In the genomic region with DNA sequence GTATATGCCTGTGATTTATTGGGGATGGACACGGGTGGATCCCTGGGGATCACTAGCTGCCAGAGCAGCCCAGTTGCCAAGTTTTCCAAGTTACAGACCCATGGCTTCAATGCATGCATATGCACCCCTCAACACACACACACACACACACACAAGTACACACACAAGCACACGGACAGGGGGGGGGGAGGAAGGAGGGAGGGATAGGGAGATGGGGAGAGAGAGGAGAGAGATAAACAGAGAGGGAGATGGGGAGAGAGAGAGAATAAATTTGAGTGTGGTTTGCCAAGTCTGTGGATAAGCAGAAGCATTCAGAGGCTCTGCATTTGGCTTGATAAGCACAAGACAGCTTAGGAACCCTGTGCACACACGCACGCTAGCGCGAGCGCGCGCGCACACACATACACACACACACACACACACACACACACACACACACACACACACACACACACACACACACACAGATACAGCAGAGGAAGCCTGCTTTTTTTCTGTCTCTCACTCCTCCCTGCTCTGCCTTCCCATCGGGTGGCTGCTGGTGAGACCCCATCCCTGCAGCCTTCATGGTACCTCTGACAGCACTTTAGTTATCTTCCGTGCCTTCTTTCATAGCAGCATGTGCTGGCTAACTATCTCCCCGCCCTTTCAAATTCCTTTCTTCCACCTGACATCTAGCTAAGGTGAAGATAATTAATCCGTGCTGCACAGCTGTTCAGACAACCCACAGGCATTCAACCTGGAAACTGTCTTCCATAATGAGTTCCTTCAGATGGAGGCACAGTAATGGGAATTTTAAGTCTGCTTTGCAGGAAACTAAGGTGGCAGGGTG, we compare ENCODE assay signal across 7 mouse cellular contexts. TPM values are rescaled to one million over a fixed set of nuclear protein-coding genes. Genes with fewer than 3 reads are reported as not detected.
DNase-seq lines count a peak whose midpoint lies in the region; ATAC-seq and TF ChIP-seq lines count a peak whose summit lies in the region.

No protein-coding gene starts in this region.

- TF ChIP-seq CTCF in liver, embryonic 14.5 days (IDR thresholded peaks at IDR 0.05; ENCODE audit: low read depth): no peak

- no peaks in the 10 kb centered on the region for H3K36me3 ChIP-seq in liver, embryonic 14.5 days (replicated peaks; ENCODE audit: control insufficient read depth, insufficient read depth, low read depth)
- H3K36me3 ChIP-seq in stomach, embryonic 15.5 days: no peaks in the 10 kb centered on the region
- no peaks in the 10 kb centered on the region for H3K36me3 ChIP-seq in kidney, embryonic 14.5 days (ENCODE audit: control insufficient read depth, insufficient read depth, low read length)

- H3K27me3 ChIP-seq in liver, embryonic 14.5 days (ENCODE audit: control insufficient read depth, insufficient read depth, low read length): no peaks in the 10 kb centered on the region
- H3K27me3 ChIP-seq in stomach, embryonic 15.5 days (replicated peaks): no peaks in the 10 kb centered on the region
- no peaks in the 10 kb centered on the region for H3K27me3 ChIP-seq in kidney, embryonic 14.5 days (ENCODE audit: control insufficient read depth, insufficient read depth, low read length)

- WGBS in liver, embryonic 14.5 days (ENCODE audit: insufficient replicate concordance): 4% methylated on average over 14 of the region's 14 CpGs
- 38% methylated on average over 9 of the region's 14 CpGs for WGBS in stomach, embryonic 15.5 days
- WGBS in kidney, embryonic 14.5 days: 65% methylated on average over 8 of the region's 14 CpGs

- H3K4me2 ChIP-seq in liver, embryonic 14.5 days (ENCODE audit: low read depth): peak overlapping the region; percentile 53
- no peak overlapping the region for H3K4me2 ChIP-seq in stomach, embryonic 15.5 days
- H3K4me2 ChIP-seq in kidney, embryonic 14.5 days (replicated peaks; ENCODE audit: low read depth, low read length): no peak overlapping the region

- no peaks in the 10 kb centered on the region for H3K9me3 ChIP-seq in liver, embryonic 14.5 days (ENCODE audit: control insufficient read depth, low read length)
- H3K9me3 ChIP-seq in stomach, embryonic 15.5 days: no peaks in the 10 kb centered on the region
- H3K9me3 ChIP-seq in kidney, embryonic 14.5 days (ENCODE audit: control insufficient read depth, low read length): no peaks in the 10 kb centered on the region

- peak overlapping the region; percentile 23; the same call in 1 of the 2 replicates for H3K9ac ChIP-seq in liver, embryonic 14.5 days (replicated peaks)
- no peak overlapping the region for H3K9ac ChIP-seq in stomach, embryonic 15.5 days
- H3K9ac ChIP-seq in kidney, embryonic 14.5 days (ENCODE audit: low read depth, low read length): no peak overlapping the region

- H3K4me3 ChIP-seq in liver, embryonic 14.5 days (ENCODE audit: insufficient read depth in 1 of 2, low read depth in 2 of 2, low read length in 2 of 2): peak overlapping the region in 1 of 2 experiments; percentile 24; a peak in 2 of 4 replicates
- no peak overlapping the region for H3K4me3 ChIP-seq in stomach, embryonic 15.5 days (replicated peaks)
- H3K4me3 ChIP-seq in kidney, embryonic 14.5 days (ENCODE audit: low read length): no peak overlapping the region

- peak overlapping the region; percentile 70 for H3K27ac ChIP-seq in liver, embryonic 14.5 days
- no peak overlapping the region for H3K27ac ChIP-seq in stomach, embryonic 15.5 days
- H3K27ac ChIP-seq in kidney, embryonic 14.5 days (ENCODE audit: low read depth, low read length): no peak overlapping the region

- peak; percentile 86 for ATAC-seq in erythroid progenitor cell, adult 5-6 weeks (replicated peaks; ENCODE audit: low FRiP score, poor library complexity, severe bottlenecking)
- peak; percentile 96 for ATAC-seq in liver, embryonic 14.5 days (ENCODE audit: insufficient read depth)
- ATAC-seq in stomach, embryonic 15.5 days (ENCODE audit: insufficient read depth, low FRiP score, low read depth): peak; percentile 83
- no peak for ATAC-seq in kidney, embryonic 14.5 days (ENCODE audit: low FRiP score, low TSS enrichment)

- H3K4me1 ChIP-seq in liver, embryonic 14.5 days (replicated peaks; ENCODE audit: control insufficient read depth in 2 of 2, insufficient read depth in 2 of 2, low read length in 1 of 2): peaks cover 49 to 56% of the 10 kb centered on the region in 2 experiments
- 0 out of 2 replicates have a peak, but pooled peaks cover 7% of the 10 kb centered on the region for H3K4me1 ChIP-seq in stomach, embryonic 15.5 days
- H3K4me1 ChIP-seq in kidney, embryonic 14.5 days (ENCODE audit: control insufficient read depth, insufficient read depth, low read length): 0 out of 2 replicates have a peak, but pooled peaks cover 2% of the 10 kb centered on the region

- peak; percentile 16 for DNase-seq in right cerebral cortex, postnatal 4 days
- DNase-seq in right cerebral cortex, postnatal 25 days: no peak
- DNase-seq in liver, embryonic 14.5 days (ENCODE audit: low read depth in 3 of 3, low spot score in 3 of 3): peak; percentile 75 to 80 (median 79)
- no peak for DNase-seq in layer of hippocampus, adult 8-10 months (ENCODE audit: low spot score in 2 of 2)

- peak; percentile 84 for TF ChIP-seq EP300 in liver, embryonic 14.5 days (IDR thresholded peaks at IDR 0.05; ENCODE audit: low read depth)

RNA-seq across cellular contexts. Expression of a gene that starts 30.7 kb away (rescaled TPM):
- total RNA-seq in erythroid progenitor cell, adult 5-6 weeks (2015; ENCODE audit: low replicate concordance): 15.5 and 26.3 TPM in 2 replicates
- 7.1 and 19.1 TPM in 2 replicates for total RNA-seq in erythroid progenitor cell, adult 5-6 weeks (2017; ENCODE audit: low replicate concordance)
- polyA plus RNA-seq in liver, embryonic 14.5 days (2012; rRNA removed): 1.6 and 2.1 TPM in 2 replicates
- polyA plus RNA-seq in liver, embryonic 14.5 days (2014; fragmentation: Nextera tagmentation; extraction: Ambion mirVana): 2.1 and 2.3 TPM in 2 replicates
- 2.7 and 3.3 TPM in 2 replicates for polyA plus RNA-seq in stomach, embryonic 15.5 days (2015; fragmentation: Nextera tagmentation; extraction: Ambion mirVana)
- 2.4 and 3.1 TPM in 2 replicates for polyA plus RNA-seq in kidney, embryonic 14.5 days (2014; fragmentation: Nextera tagmentation; extraction: Ambion mirVana)
- 10 to 100 TPM; 69.2 to 92.1 (median 76.4) TPM for total RNA-seq in layer of hippocampus, adult 8-10 months (2022)

Comparison
In these comparisons a context has a peak if more than half of its experiments do, and no peak if none do; other contexts are left out.
1. DNase-seq: peak in right cerebral cortex, postnatal 4 days (single experiment) and liver, embryonic 14.5 days (3 of 3); none in right cerebral cortex, postnatal 25 days (single experiment) and layer of hippocampus, adult 8-10 months (0 of 2).